Mouse (Mus musculus): Measurements from ENCODE around the gene Uchl5. TPM values are rescaled to one million over a fixed set of nuclear protein-coding genes. Genes with fewer than 3 reads are reported as not detected.

The Uchl5 gene
- total RNA-seq, 4 experiments from 2014 or later = 38.2 to 46.8 (median 41.6) TPM

- no peak for DNase-seq (ENCODE audit: low spot score in 2 of 2)
Observed at GRCm38 (mm10) chr1:143788584-143789227, 11.6 kb downstream of the Uchl5 start.

GRCm38 (mm10) chr1:143803537-143803936 lies 26.5 kb downstream of the Uchl5 start:
- no peak for DNase-seq (ENCODE audit: low spot score in 2 of 2)

- no peak for DNase-seq (ENCODE audit: low spot score in 2 of 2)
Observed at GRCm38 (mm10) chr1:143809062-143809461, 32.0 kb downstream of the Uchl5 start.

GRCm38 (mm10) chr1:143813676-143814360 lies 36.7 kb downstream of the Uchl5 start:
- peak; percentile 33 to 63 for DNase-seq (ENCODE audit: low spot score in 2 of 2)

DNA sequence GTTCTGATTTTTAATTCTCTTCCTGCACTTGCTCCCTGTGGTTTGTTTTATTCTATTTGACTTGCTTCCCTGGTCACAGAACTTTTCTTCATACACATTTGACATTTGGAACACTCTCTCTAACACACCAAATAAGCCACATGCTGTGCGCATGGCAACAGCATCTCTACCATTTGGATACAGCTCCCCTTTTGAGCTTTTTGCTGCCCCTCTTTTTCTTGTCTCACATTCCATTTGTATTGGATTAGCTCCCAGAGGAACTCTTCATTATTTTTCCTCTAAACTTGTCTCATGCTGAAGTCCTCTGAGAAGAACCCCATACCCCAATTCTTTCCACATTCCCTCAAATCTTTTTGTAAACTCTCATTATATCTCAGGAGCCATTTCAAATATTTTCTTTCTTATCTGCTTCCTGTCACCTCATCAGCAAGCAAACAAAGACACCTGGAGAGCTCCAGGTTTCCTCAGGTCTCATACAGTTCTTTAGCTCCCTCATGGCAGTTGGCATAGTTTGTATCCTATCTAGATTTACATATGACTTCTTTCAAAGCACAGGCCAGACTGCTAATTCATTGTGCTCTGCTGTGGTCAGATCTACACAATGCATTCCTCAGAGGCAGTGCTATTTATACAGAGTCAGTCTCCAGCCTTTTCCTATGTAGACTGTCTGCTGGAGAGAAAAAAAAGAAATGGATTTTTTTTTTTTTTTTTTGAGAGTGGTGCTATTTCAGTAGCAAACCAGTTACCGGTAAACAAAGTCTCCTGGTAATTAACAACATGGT lies 43.2 kb downstream of the Uchl5 start:
- DNase-seq (ENCODE audit: low spot score in 2 of 2) = no peak

DNA sequence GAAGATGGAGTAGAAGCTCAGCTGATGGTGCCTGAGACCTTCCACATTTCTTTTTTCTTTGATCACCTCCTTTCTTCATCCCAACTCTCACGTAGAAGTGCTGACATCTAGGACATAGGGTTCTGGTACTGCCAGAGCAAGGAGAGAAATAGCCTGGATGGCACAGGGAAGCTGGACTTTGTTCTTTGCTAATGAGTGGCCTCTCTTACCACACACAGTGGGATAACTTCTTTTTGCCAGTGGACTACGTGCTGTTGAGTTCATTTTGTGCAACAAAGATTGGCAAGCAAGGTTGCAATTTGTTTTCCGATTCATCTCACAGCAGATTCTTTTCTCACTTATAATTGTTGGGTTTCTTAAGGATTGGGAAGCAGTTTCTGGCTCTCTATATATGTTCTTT lies 45.6 kb downstream of the Uchl5 start:
- DNase-seq (ENCODE audit: low spot score in 2 of 2) = no peak

DNA sequence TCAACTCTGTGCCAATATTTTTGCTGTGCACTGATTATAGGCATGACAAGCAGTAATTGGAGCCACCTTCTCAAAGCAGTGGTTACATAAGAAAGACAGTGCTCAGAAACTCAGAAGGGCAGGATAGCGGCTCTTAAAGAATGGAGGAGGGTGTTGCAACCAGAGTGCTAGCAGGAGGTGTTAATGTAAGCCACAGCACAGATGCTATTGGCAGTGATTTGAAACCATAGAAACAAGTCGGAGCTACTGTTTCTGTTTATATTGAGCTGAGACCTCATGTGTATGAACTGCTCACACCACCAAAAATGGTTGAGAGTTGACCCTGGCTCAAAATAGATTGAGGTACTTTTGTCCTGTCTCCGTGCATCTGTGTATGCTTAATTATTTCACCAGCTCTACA lies 53.6 kb downstream of the Uchl5 start:
- DNase-seq (ENCODE audit: low spot score in 2 of 2) = peak; percentile 12 to 77

DNA sequence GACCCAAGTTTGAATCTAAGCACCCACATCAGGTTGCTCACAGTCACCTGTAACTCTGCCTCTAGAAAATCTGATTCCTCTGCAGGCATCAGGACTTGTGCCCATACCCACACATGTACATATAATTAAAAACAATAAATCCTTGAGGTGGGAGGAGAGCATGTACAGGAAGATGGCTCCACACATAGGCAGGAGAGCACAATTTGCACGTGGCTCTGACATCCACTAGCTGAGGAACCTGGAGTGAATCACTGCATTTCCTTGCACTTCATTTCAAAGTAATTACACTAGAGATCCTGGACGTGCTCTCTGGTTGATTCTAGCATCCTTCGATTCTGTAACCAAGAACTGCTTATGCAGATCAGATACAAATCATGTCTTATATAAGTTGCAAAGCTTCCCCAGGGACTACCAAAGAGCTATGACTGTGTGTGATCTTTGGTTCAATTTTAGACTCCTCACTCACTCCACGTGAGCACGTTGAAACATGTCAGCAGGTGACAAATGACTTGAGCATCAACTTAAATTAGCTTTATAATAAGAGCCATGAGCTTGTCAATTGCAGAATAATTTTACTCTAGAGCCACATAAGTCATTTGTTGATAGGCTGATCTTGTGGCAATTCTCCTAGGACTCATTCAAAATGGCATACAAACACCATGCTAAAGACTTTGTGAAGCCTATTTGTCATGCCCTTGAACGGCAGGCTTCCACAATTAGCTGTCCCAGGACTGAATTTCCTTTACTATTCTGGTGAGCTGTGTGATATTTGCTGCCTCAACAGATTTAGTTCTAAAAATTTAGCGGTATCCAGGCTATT lies 59.5 kb downstream of the Uchl5 start:
- DNase-seq (ENCODE audit: low spot score in 2 of 2) = no peak

DNA sequence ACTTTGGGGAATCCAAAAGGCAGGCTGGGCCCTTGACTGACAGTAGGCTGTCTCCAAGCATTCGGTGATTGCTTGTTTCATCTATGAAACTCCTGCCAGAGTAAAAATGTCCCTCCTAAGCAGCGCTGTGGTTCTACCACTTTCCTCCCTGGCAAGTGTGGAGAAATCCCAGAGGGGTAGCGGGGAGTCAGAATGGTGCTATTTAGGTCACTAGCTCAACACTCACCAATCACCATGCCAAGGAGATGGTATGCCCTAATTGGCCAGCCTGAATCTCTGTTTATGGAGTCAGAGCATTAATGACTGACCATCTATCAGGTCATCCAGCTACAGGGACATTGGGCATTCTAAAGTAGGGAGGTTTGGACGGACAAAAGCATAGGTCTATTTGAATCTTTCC lies 60.6 kb downstream of the Uchl5 start:
- no peak for DNase-seq (ENCODE audit: low spot score in 2 of 2)

- DNase-seq (ENCODE audit: low spot score in 2 of 2) = no peak
Observed at GRCm38 (mm10) chr1:143838896-143839410, 61.9 kb downstream of the Uchl5 start.

GRCm38 (mm10) chr1:143852329-143852728 lies 75.3 kb downstream of the Uchl5 start:
- no peak for DNase-seq (ENCODE audit: low spot score in 2 of 2)

DNA sequence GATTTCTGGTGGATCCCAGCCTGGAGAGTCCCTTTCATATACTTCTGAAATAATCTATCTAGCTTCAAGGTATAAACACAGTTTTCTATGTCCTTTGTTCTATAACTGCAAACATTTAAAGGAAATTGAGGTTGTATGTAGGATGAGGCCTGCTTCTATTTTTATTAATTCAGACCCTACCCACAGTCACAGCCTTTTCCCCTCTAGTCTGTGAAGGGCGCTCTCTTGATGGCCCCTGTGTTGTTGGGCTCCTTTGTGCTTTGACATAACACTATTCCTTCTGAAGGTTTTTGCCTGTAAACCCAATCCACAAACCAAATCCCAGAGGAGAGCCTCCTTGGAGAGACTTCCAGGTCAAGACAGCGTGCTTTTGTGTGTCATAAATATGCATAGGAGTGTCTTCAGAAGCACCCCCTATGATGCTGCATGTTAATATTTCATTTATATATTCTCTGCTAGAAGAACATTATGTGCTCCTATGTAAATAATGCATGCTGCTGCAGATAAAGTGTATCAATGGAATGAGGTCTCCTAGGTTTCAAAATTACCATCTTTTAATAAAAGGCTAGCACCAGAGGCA lies 75.8 kb downstream of the Uchl5 start:
- DNase-seq (ENCODE audit: low spot score in 2 of 2) = no peak

- DNase-seq (ENCODE audit: low spot score in 2 of 2) = no peak
Observed at GRCm38 (mm10) chr1:143853691-143854115, 76.6 kb downstream of the Uchl5 start.

DNA sequence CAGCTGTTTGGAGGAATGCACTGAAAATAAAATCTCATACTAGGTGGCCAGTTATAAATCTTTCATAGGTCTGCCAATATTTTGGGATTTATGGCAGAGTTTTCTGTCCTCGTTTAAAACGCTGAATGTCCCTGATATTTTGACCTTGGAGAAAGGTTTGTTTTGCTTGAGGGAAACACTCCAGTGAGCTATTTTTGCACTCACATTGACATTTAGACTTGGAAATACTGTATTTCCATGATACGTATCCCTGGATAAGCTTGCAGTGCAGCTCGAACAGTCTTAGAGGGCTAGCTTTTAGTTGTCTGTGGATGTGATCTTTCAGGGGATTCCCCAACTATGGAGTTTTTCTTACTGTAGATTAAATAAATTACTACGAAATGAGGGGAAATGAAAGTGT lies 78.6 kb downstream of the Uchl5 start:
- no peak for DNase-seq (ENCODE audit: low spot score in 2 of 2)

Other genes starting within 250 kb of the Uchl5 start
- gene B3galt2, start 136.6 kb upstream of the Uchl5 start, total RNA-seq (2022) = 10 to 100 TPM; 15.1 to 19.3 (median 17.1) TPM
- 10 to 100 TPM; 63.6 to 78.8 (median 68.0) TPM for gene Cdc73, start 74.4 kb upstream of the Uchl5 start, total RNA-seq (2022)
- 100 to 1,000 TPM in 3 of 4 experiments, 10 to 100 TPM in 1; 99.9 to 149 (median 112) TPM for gene Glrx2, start 60.9 kb upstream of the Uchl5 start, total RNA-seq (2022)
- 10 to 100 TPM; 26.5 to 29.2 (median 27.7) TPM for gene Trove2, start 204 bp upstream of the Uchl5 start, total RNA-seq (2022)
- gene Rgs2, start 226.9 kb downstream of the Uchl5 start, total RNA-seq (2022) = 10 to 100 TPM; 74.2 to 87.5 (median 78.2) TPM